Mouse (Mus musculus) CH12.LX (cell line): ENCODE results near the gene Stxbp1. TPM values are rescaled to one million over a fixed set of nuclear protein-coding genes. Genes with fewer than 3 reads are reported as not detected.
A peak's percentile ranks its signal among the peaks of the same experiment; 100 is the strongest.

Experiments used
- DNase-seq: peaks from one replicate; pipeline ENCODE4 v3.0.0-alpha.2; 2013; ENCODE audit errors: extremely low read depth
- H3K27ac ChIP-seq: 2 replicates; pipeline ENCODE4 v1.5.1; 2012; ENCODE audit warnings: low read depth, mild to moderate bottlenecking, control low read depth, moderate library complexity; ENCODE audit not compliant: insufficient read depth
- H3K27me3 ChIP-seq: replicated peaks from 2 replicates; pipeline ENCODE3; 2012; ENCODE audit warnings: inconsistent platforms
- H3K36me3 ChIP-seq, 2 experiments: replicated peaks in 1 of 2; 2 replicates each; pipeline versions ENCODE3 to v1.6.1; 2012; ENCODE audit warnings: inconsistent platforms in 1 of 2, low read length in 1 of 2, mild to moderate bottlenecking in 1 of 2, mixed read lengths in 1 of 2, moderate library complexity in 1 of 2; ENCODE audit not compliant: control insufficient read depth in 1 of 2, insufficient read depth in 1 of 2
- H3K4me1 ChIP-seq, 2 experiments: 2 replicates each; pipeline ENCODE4 v1.6.1; 2012; ENCODE audit warnings: inconsistent platforms in 1 of 2, moderate library complexity in 1 of 2; ENCODE audit not compliant: insufficient read depth in 2 of 2, control insufficient read depth in 1 of 2
- H3K4me2 ChIP-seq: 2 replicates; pipeline ENCODE4 v1.6.1; 2012; ENCODE audit warnings: low read depth, mild to moderate bottlenecking, control low read depth; ENCODE audit not compliant: poor library complexity, insufficient read depth, severe bottlenecking
- H3K4me3 ChIP-seq, 3 experiments: fragments of 150-350 bp in 1 of 3; sonication (generic) in 1 of 3; replicated peaks in 1 of 3; 2 replicates each; pipeline versions ENCODE3 to v1.5.1; 2011 to 2012; ENCODE audit warnings: low read depth in 2 of 3, low read length in 2 of 3, mild to moderate bottlenecking in 2 of 3, moderate library complexity in 2 of 3, control low read depth in 1 of 3, improper control_type of control experiment in 1 of 3, inconsistent platforms in 1 of 3, mixed read lengths in 1 of 3; ENCODE audit not compliant: poor library complexity in 1 of 3
- H3K79me2 ChIP-seq: replicated peaks from 2 replicates; pipeline ENCODE4 v1.6.1; 2012; ENCODE audit warnings: mild to moderate bottlenecking, moderate library complexity; ENCODE audit not compliant: control insufficient read depth, poor library complexity, insufficient read depth, severe bottlenecking; ENCODE audit errors: extremely low read depth
- H3K9ac ChIP-seq: 2 replicates; pipeline ENCODE4 v1.6.1; 2012; ENCODE audit warnings: low read depth, mild to moderate bottlenecking, control low read depth, moderate library complexity; ENCODE audit not compliant: insufficient read depth
- H3K9me3 ChIP-seq: replicated peaks from 2 replicates; pipeline ENCODE3; 2012; ENCODE audit warnings: low read length, inconsistent platforms, mixed read lengths
- BHLHE40 ChIP-seq: IDR thresholded peaks from 2 replicates; pipeline ENCODE4 v1.6.1; 2011; ENCODE audit warnings: mild to moderate bottlenecking, low read depth, low read length, improper control_type of control experiment
- CTCF ChIP-seq, 2 experiments: IDR thresholded peaks in 1 of 2; conservative IDR thresholded peaks in 1 of 2; 2 replicates each; pipeline ENCODE4 v1.5.1; 2011 to 2012; ENCODE audit warnings: low read depth in 2 of 2, low read length in 2 of 2, improper control_type of control experiment in 1 of 2, inconsistent platforms in 1 of 2, mild to moderate bottlenecking in 1 of 2, moderate library complexity in 1 of 2
- E2F4 ChIP-seq: IDR thresholded peaks from 2 replicates; pipeline ENCODE4 v1.6.1; 2011; ENCODE audit warnings: low read depth, low read length, improper control_type of control experiment; ENCODE audit not compliant: insufficient replicate concordance
- ELF1 ChIP-seq: IDR thresholded peaks from 2 replicates; pipeline ENCODE4 v1.6.1; 2014; ENCODE audit warnings: low read depth, mild to moderate bottlenecking, inconsistent platforms, low read length, improper control_type of control experiment
- EP300 ChIP-seq: IDR thresholded peaks from 2 replicates; pipeline ENCODE4 v1.6.1; 2011; ENCODE audit warnings: low read length, improper control_type of control experiment
- GABPA ChIP-seq: IDR thresholded peaks from 2 replicates; pipeline ENCODE4 v1.6.1; 2012; ENCODE audit warnings: low read depth, low read length, improper control_type of control experiment, inconsistent platforms; ENCODE audit not compliant: insufficient replicate concordance
- IRF4 ChIP-seq: IDR thresholded peaks from 2 replicates; pipeline ENCODE4 v1.6.1; 2014; ENCODE audit warnings: low read depth, mild to moderate bottlenecking, inconsistent platforms, low read length, improper control_type of control experiment
- JUN ChIP-seq: IDR thresholded peaks from 2 replicates; pipeline ENCODE4 v1.6.1; 2011; ENCODE audit warnings: low read depth, mild to moderate bottlenecking, low read length, improper control_type of control experiment, moderate library complexity; ENCODE audit not compliant: insufficient read depth
- KAT2A ChIP-seq: IDR thresholded peaks from 2 replicates; pipeline ENCODE4 v1.6.1; 2012; ENCODE audit warnings: low read length, improper control_type of control experiment, inconsistent platforms; ENCODE audit not compliant: insufficient replicate concordance
- MAFK ChIP-seq: IDR thresholded peaks from 2 replicates; pipeline ENCODE4 v1.6.1; 2011; ENCODE audit warnings: low read length, improper control_type of control experiment; ENCODE audit not compliant: insufficient replicate concordance
- MEF2A ChIP-seq: IDR thresholded peaks from 2 replicates; pipeline ENCODE4 v1.6.1; 2014; ENCODE audit warnings: low read depth, mild to moderate bottlenecking, inconsistent platforms, low read length, improper control_type of control experiment, borderline replicate concordance
- MYC ChIP-seq: IDR thresholded peaks from 2 replicates; pipeline ENCODE4 v1.6.1; 2011; ENCODE audit warnings: low read depth, mild to moderate bottlenecking, improper control_type of control experiment, low read length
- PAX5 ChIP-seq: IDR thresholded peaks from 2 replicates; pipeline ENCODE4 v1.6.1; 2012; ENCODE audit warnings: low read length, inconsistent platforms, mixed read lengths
- POLR2AphosphoS2 ChIP-seq: IDR thresholded peaks from 2 replicates; pipeline ENCODE4 v1.6.1; 2011; ENCODE audit warnings: low read depth, low read length, improper control_type of control experiment
- RAD21 ChIP-seq: IDR thresholded peaks from 2 replicates; pipeline ENCODE4 v1.6.1; 2011; ENCODE audit warnings: low read depth, mild to moderate bottlenecking, low read length, improper control_type of control experiment, moderate library complexity
- SMC3 ChIP-seq: IDR thresholded peaks from 2 replicates; pipeline ENCODE4 v1.6.1; 2011; ENCODE audit warnings: low read depth, low read length, improper control_type of control experiment
- USF2 ChIP-seq: conservative IDR thresholded peaks from 2 replicates; pipeline ENCODE4 v1.6.1; 2011; ENCODE audit warnings: low read depth, low read length, improper control_type of control experiment
- dilution Hi-C: fragments of 300-500 bp; cut with MboI; formaldehyde crosslinking; loops from 2 replicates; pipeline ENCODE4 v1.14.3; 2020; ENCODE audit warnings: low sequenced_read_pairs; ENCODE audit not compliant: extremely low pct_unique_long_range_greater_than_20kb, extremely low pct_ligation_motif_present
- in situ Hi-C: fragments of 300-500 bp; cut with MboI; formaldehyde crosslinking; loops from 3 replicates; pipeline ENCODE4 v1.14.3; 2019; ENCODE audit warnings: low sequenced_read_pairs, low pct_ligation_motif_present, low pct_unique_long_range_greater_than_20kb, mixed read lengths
- polyA plus RNA-seq: library from polyadenylated mRNA; unstranded; fragments of >175 nt; gene quantifications from 2 replicates; pipeline ENCODE4 v1.2.1, GENCODE M21; 2012; ENCODE audit warnings: low read depth; ENCODE audit not compliant: insufficient read length
- total RNA-seq, 2 experiments: library from RNA; depleted of rRNA; stranded (reverse); fragments of 300-350 nt in 1 of 2; fragments of >200 nt in 1 of 2; gene quantifications; 2 replicates each; pipeline ENCODE4 v1.2.3; 2012 to 2014

The Stxbp1 gene
- total and polyA plus RNA-seq, 3 experiments, result 1.5 to 8.3 (median 2.5) TPM

DNA sequence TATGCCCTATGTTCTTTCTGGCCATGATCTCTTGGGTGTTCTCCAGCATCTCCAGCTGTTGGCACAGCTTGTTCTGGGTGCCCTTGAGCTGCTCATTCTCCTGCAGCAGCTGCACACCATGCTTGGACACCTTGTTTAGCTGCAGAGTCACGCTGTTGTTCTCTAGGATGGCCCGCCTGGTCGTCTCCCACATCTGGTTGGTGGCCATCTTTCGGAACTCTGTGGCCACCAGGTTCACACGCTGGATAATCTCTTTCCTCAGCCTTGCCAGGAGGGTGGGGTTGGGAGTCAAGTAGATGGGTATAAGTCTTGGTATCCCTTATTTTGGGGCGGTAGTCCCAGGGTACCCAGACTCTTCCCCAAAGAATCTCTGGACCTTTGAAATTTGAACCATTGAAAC is 67.3 kb downstream of the Stxbp1 start:
- H3K4me1 ChIP-seq, result peaks cover 6 to 43% of the 10 kb centered on the region in 2 experiments
- no peak for TF ChIP-seq ELF1
- TF ChIP-seq RAD21, result no peak
- no peak for TF ChIP-seq KAT2A
- no peak for TF ChIP-seq POLR2AphosphoS2
- TF ChIP-seq USF2, result no peak
- no peak for TF ChIP-seq JUN
- TF ChIP-seq MAFK, result no peak
- no peak for TF ChIP-seq GABPA
- TF ChIP-seq MEF2A, result no peak
- TF ChIP-seq, all 38 proteins: peak for 0
- DNase-seq, result no peak
- no peaks in the 10 kb centered on the region for H3K79me2 ChIP-seq
- H3K9ac ChIP-seq, result no peak overlapping the region
- no peak overlapping the region for H3K4me2 ChIP-seq
- H3K27me3 ChIP-seq, result no peaks in the 10 kb centered on the region
- in situ Hi-C loops, result loop anchor here (5.0 to 10.0 kb wide), 2 partner anchors 73 to 155 kb away; no protein-coding TSS in a partner anchor
- no peak overlapping the region for H3K27ac ChIP-seq
- dilution Hi-C loops, result no loop called here
- no peak overlapping the region for H3K4me3 ChIP-seq
- H3K9me3 ChIP-seq, result no peaks in the 10 kb centered on the region
- peaks cover 0 to 23% of the 10 kb centered on the region in 2 experiments for H3K36me3 ChIP-seq

DNA sequence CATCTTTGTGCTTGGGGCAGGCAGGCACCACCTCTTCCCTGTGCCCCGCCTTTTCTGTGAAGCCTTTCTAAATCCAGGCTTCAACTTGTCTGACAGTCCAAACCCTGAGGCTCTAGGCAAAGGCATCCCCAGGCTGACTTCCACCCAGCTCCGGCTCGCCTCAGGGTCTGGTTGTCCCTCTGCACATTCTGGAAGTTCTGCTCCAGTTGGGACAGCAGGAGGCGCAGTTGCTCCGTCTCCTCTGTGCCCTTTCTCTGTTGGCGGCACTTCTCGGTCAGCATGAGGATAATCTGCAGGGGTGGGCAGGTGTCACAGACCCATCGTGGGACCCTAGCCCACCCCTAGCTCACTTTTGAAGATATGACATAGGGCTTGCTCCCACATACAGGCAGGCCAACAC is 67.9 kb downstream of the Stxbp1 start:
- in situ Hi-C loops (loop anchor here (5.0 to 10.0 kb wide), 2 partner anchors 73 to 156 kb away; no protein-coding TSS in a partner anchor), dilution Hi-C loops (no loop called here)
- no peak overlapping the region for H3K9ac ChIP-seq
- DNase-seq, result peak; percentile 31
- no peak overlapping the region for H3K27ac ChIP-seq
- peaks cover 6 to 41% of the 10 kb centered on the region in 2 experiments for H3K4me1 ChIP-seq
- H3K4me2 ChIP-seq, result no peak overlapping the region
- H3K27me3 ChIP-seq, result peaks cover 3% of the 10 kb centered on the region
- no peaks in the 10 kb centered on the region for H3K79me2 ChIP-seq
- H3K4me3 ChIP-seq, result no peak overlapping the region
- H3K9me3 ChIP-seq, result no peaks in the 10 kb centered on the region
- no peak for TF ChIP-seq BHLHE40
- peak; percentile 50 for TF ChIP-seq SMC3
- TF ChIP-seq MYC, result no peak
- TF ChIP-seq PAX5, result no peak
- TF ChIP-seq EP300, result no peak
- no peak for TF ChIP-seq E2F4
- no peak for TF ChIP-seq IRF4
- peak; percentile 13 to 67; a peak in 2 of 4 replicates for TF ChIP-seq CTCF (conservative IDR thresholded peaks at IDR 0.05 in 1 of 2, IDR thresholded peaks at IDR 0.05 in 1 of 2; ENCODE audit: low read depth in 2 of 2, low read length in 2 of 2)
- no peak for TF ChIP-seq MAFK
- peak; percentile 60 for TF ChIP-seq RAD21
- peaks cover 0 to 23% of the 10 kb centered on the region in 2 experiments for H3K36me3 ChIP-seq
